Mouse (Mus musculus): ENCODE measurements around the gene Sult4a1.

The Sult4a1 gene

DNA sequence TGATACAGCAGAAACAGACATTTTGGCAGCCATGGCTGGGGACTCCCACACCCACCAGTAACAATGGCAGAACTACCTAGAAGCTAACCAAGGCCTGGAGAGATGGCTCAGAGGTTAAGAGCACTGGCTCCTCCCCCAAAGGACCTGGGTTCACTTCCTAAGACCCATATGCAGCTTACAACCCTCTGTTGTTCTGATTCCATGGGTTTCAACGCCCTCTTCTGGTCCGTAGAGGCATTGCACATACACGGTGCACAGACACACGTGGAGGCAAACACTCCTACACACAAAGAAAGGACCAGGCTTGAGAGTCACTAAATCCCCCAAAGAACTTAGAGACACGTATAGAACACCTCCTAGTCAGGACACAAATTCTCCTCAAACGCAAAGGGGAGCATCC, 60.0 kb downstream of the Sult4a1 start:
- no peak for DNase-seq (ENCODE audit: low read depth, low spot score)

DNA sequence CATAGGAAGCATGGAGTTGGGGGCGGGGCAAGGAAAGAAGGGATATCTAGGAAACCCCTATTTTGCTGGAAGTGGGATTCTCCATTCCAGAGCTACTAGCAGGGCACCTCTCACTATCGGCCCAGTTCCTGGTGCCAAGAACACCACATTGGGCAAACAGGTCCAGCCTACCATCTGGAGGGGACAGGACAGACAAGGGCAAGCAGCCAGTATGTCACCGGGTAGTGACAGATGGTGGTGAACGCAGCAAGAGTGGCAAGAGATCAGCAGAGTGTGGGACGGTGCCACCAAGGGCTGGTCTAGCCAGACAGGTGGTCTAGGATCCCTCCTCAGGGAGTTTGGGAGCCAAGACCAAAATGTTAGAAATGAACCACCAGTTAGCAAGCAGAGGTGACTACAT, 68.5 kb downstream of the Sult4a1 start:
- no peak for DNase-seq (ENCODE audit: low read depth, low spot score)

Data from embryo, embryonic 11.5 days (tissue).